Mouse (Mus musculus) embryonic facial prominence, embryonic 11.5 days (tissue): ENCODE results near the gene Acp6. TPM values are rescaled to one million over a fixed set of nuclear protein-coding genes. Genes with fewer than 3 reads are reported as not detected.

Experiments used
- ATAC-seq: fragments of 200-750 bp; cut with Nextera tagmentation; replicated peaks from 2 replicates; pipeline ENCODE4 v1.8.0; 2017; ENCODE audit warnings: low read depth; ENCODE audit not compliant: insufficient number of reproducible peaks, low FRiP score, low TSS enrichment
- DNase-seq: peaks from one replicate; pipeline ENCODE4 v3.0.0-alpha.2; 2015; ENCODE audit warnings: low spot score
- H3K27ac ChIP-seq: fragments of 300-500 bp; sonication (generic); replicated peaks from 2 replicates; pipeline ENCODE4 v1.5.1; 2014; ENCODE audit warnings: mild to moderate bottlenecking, low read depth, low read length, control low read depth
- H3K27me3 ChIP-seq: fragments of 300-500 bp; sonication (generic); 2 replicates; pipeline ENCODE4 v1.6.1; 2014; ENCODE audit warnings: mild to moderate bottlenecking, low read length, moderate library complexity, mixed read lengths; ENCODE audit not compliant: control insufficient read depth, insufficient read depth
- H3K36me3 ChIP-seq: fragments of 300-500 bp; sonication (generic); replicated peaks from 2 replicates; pipeline ENCODE4 v1.6.1; 2014; ENCODE audit warnings: low read depth, mild to moderate bottlenecking, low read length, moderate library complexity, mixed read lengths; ENCODE audit not compliant: control insufficient read depth, insufficient read depth
- H3K4me1 ChIP-seq: fragments of 300-500 bp; sonication (generic); 2 replicates; pipeline ENCODE4 v1.6.1; 2014; ENCODE audit warnings: low read length, mixed read lengths; ENCODE audit not compliant: control insufficient read depth, insufficient read depth
- H3K4me2 ChIP-seq: fragments of 300-500 bp; sonication (generic); 2 replicates; pipeline ENCODE4 v1.6.1; 2014; ENCODE audit warnings: low read depth, mild to moderate bottlenecking, control low read depth, low read length, moderate library complexity
- H3K4me3 ChIP-seq: fragments of 300-500 bp; sonication (generic); 2 replicates; pipeline ENCODE4 v1.5.1; 2014; ENCODE audit warnings: low read depth, low read length, control low read depth
- H3K9ac ChIP-seq: fragments of 300-500 bp; sonication (generic); replicated peaks from 2 replicates; pipeline ENCODE4 v1.6.1; 2014; ENCODE audit warnings: mild to moderate bottlenecking, control low read depth, low read length
- H3K9me3 ChIP-seq: fragments of 300-500 bp; sonication (generic); replicated peaks from 2 replicates; pipeline ENCODE4 v1.6.1; 2016; ENCODE audit warnings: mild to moderate bottlenecking, low read length, inconsistent platforms, mixed read lengths; ENCODE audit not compliant: control insufficient read depth
- WGBS: fragments of 180-500 bp; shearing (Covaris S2); extraction: QIAGEN DNeasy Blood & Tissue Kit; methylation state at CpG from one replicate; pipeline ENCODE4 v1.1.7; 2014; 5-methylcytosine and 5-hydroxymethylcytosine counted together
- polyA plus RNA-seq: library from polyadenylated mRNA; unstranded; fragments of >200 nt; fragmentation: Nextera tagmentation; extraction: Ambion mirVana; gene quantifications from 2 replicates; pipeline ENCODE4 v1.2.1, GENCODE M21; 2014

The Acp6 gene
- polyA plus RNA-seq, 1 experiment from 2014 or later, result 31.4 TPM

DNA sequence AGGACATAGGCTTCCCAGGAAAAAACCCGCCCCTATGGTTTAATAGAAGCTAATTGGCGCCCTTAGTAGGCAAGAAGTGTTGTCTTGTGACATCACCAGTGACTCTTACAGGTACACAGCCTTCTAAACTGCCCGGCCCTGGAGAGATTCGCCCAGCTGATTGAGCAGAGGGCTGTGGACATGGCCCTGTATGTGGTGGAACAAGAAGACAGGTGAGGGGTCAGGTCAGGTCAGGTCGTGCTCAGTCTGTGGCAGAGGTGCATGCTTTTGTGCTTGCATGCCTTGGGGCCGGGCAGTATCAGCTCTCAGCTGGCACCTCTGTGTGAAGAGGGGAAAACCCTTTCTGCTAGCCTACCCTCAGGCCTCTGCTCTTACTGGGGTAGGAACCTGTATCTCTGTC lies 13.0 kb downstream of the Acp6 start:
- Histone ChIP-seq H3K36me3 (no peaks in the 10 kb centered on the region; the same call in 1 of the 2 replicates), H3K9ac (no peak overlapping the region), H3K4me2 (no peak overlapping the region), H3K4me1 (no peaks in the 10 kb centered on the region), H3K9me3 (no peaks in the 10 kb centered on the region), H3K4me3 (no peak overlapping the region), H3K27ac (no peak overlapping the region), H3K27me3 (no peaks in the 10 kb centered on the region)
- ATAC-seq, result no peak
- 66% methylated on average over 6 of the region's 6 CpGs for WGBS
- no peak for DNase-seq

- H3K4me2 ChIP-seq, result no peak overlapping the region
- 80% methylated on average over 9 of the region's 9 CpGs for WGBS
- H3K9me3 ChIP-seq, result no peaks in the 10 kb centered on the region
- no peak for DNase-seq
- no peak for ATAC-seq
- no peak overlapping the region for H3K9ac ChIP-seq
- no peak overlapping the region for H3K27ac ChIP-seq
- no peaks in the 10 kb centered on the region for H3K27me3 ChIP-seq
- H3K36me3 ChIP-seq, result no peaks in the 10 kb centered on the region; the same call in 1 of the 2 replicates
- H3K4me3 ChIP-seq, result no peak overlapping the region
- no peaks in the 10 kb centered on the region for H3K4me1 ChIP-seq
These were observed 13.7 kb downstream of the Acp6 start for GRCm38 (mm10) chr3:97172231-97172630.

GRCm38 (mm10) chr3:97172632-97173031 lies 14.1 kb downstream of the Acp6 start:
- ATAC-seq (no peak), DNase-seq (no peak)
- WGBS, result 88% methylated on average over 5 of the region's 5 CpGs
- no peaks in the 10 kb centered on the region for H3K4me1 ChIP-seq
- H3K4me3 ChIP-seq, result no peak overlapping the region
- H3K27me3 ChIP-seq, result no peaks in the 10 kb centered on the region
- no peak overlapping the region for H3K4me2 ChIP-seq
- no peaks in the 10 kb centered on the region; the same call in 1 of the 2 replicates for H3K36me3 ChIP-seq
- no peak overlapping the region for H3K9ac ChIP-seq
- no peaks in the 10 kb centered on the region for H3K9me3 ChIP-seq
- H3K27ac ChIP-seq, result no peak overlapping the region

GRCm38 (mm10) chr3:97178885-97179284 lies 20.3 kb downstream of the Acp6 start:
- 77% methylated on average over 6 of the region's 6 CpGs for WGBS
- H3K9ac ChIP-seq, result no peak overlapping the region
- H3K9me3 ChIP-seq, result no peaks in the 10 kb centered on the region
- H3K4me2 ChIP-seq, result no peak overlapping the region
- no peak overlapping the region for H3K4me3 ChIP-seq
- no peaks in the 10 kb centered on the region for H3K4me1 ChIP-seq
- ATAC-seq (no peak), DNase-seq (no peak)
- H3K27ac ChIP-seq, result no peak overlapping the region
- no peaks in the 10 kb centered on the region for H3K27me3 ChIP-seq
- no peaks in the 10 kb centered on the region for H3K36me3 ChIP-seq

DNA sequence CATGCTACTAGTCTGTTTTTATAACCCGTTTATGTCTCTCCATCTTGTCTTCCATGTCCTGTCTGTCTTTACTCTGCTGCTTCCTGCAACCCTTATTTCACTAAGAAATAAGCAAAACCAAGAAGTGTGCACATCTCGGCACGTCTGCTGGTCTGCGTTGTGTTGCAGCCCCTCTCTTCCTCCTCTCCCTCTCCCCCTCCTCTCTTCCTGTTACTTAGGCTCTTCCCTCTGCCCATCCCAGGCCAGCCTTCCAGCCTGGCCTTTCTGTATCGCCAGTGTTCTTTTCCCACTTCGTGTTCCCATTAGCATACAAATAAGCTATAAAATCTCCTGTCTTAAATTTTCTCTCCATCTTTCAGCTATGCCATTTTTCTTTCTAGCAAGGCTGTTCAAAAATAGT lies 21.9 kb downstream of the Acp6 start:
- no peaks in the 10 kb centered on the region for H3K4me1 ChIP-seq
- H3K27ac ChIP-seq, result no peak overlapping the region
- 60% methylated on average over 6 of the region's 6 CpGs for WGBS
- no peak overlapping the region for H3K4me2 ChIP-seq
- ATAC-seq (no peak), DNase-seq (no peak)
- H3K9me3 ChIP-seq, result no peaks in the 10 kb centered on the region
- no peak overlapping the region for H3K9ac ChIP-seq
- no peaks in the 10 kb centered on the region for H3K27me3 ChIP-seq
- H3K36me3 ChIP-seq, result no peaks in the 10 kb centered on the region
- H3K4me3 ChIP-seq, result no peak overlapping the region

GRCm38 (mm10) chr3:97183810-97184209 lies 25.2 kb downstream of the Acp6 start:
- DNase-seq (peak; percentile 13), ATAC-seq (no peak)
- Histone ChIP-seq H3K4me2 (no peak overlapping the region), H3K9me3 (no peaks in the 10 kb centered on the region), H3K27me3 (no peaks in the 10 kb centered on the region), H3K4me3 (no peak overlapping the region), H3K4me1 (no peaks in the 10 kb centered on the region), H3K27ac (no peak overlapping the region), H3K9ac (no peak overlapping the region), H3K36me3 (no peaks in the 10 kb centered on the region)
- 38% methylated on average over 3 of the region's 3 CpGs for WGBS

DNA sequence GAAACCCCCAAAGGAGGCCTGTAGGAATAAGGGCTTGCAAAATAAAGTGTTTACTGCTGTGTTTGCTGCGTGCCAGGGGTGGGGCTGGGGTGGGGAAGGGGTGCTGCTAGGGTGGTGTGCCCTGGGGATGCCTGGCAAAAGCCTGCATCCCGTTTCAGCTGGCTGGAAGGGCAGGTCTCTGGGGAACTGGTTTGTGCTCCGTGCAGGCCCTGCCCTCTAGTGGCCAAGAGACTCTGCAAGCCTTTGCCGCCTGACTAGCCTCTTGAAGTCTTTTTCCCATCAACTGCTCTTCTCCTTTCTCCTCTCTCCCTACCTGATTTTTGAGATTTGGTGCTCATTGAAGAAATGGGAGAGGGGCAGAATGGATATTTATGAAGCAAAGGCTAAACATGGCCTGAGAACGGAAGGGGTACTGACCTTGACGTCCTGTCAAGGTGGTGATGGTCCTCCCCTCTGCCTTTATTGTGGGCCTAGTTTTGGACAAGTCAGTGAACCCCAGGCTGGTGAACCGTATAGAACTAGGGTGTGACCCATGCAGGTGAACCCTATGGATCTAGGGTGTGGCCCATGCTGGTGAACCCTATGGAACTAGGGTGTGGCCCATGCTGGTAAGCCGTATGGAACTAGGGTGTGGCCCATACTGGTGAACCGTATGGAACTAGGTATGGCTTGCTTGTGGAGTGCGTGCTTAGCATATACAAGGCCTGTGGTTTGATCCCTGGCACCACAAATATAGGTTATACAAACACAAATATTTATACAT lies 26.7 kb downstream of the Acp6 start:
- Histone ChIP-seq H3K4me2 (no peak overlapping the region), H3K4me1 (no peaks in the 10 kb centered on the region), H3K36me3 (no peaks in the 10 kb centered on the region), H3K9ac (no peak overlapping the region), H3K27ac (no peak overlapping the region), H3K27me3 (no peaks in the 10 kb centered on the region), H3K4me3 (no peak overlapping the region), H3K9me3 (no peaks in the 10 kb centered on the region)
- 0 out of 2 replicates have a peak, but pooled peaks have one; percentile 38 for ATAC-seq
- DNase-seq, result peak; percentile 86
- 38% methylated on average over 10 of the region's 10 CpGs for WGBS

GRCm38 (mm10) chr3:97196571-97196970 lies 38.0 kb downstream of the Acp6 start:
- no peaks in the 10 kb centered on the region for H3K27me3 ChIP-seq
- no peak overlapping the region for H3K27ac ChIP-seq
- DNase-seq (no peak), ATAC-seq (no peak)
- no peak overlapping the region for H3K4me2 ChIP-seq
- 89% methylated on average over 8 of the region's 8 CpGs for WGBS
- no peak overlapping the region for H3K9ac ChIP-seq
- H3K9me3 ChIP-seq, result no peaks in the 10 kb centered on the region
- H3K4me3 ChIP-seq, result no peak overlapping the region
- H3K36me3 ChIP-seq, result no peaks in the 10 kb centered on the region
- H3K4me1 ChIP-seq, result no peaks in the 10 kb centered on the region
